Mouse (Mus musculus): ENCODE results near the gene Rpf1. TPM values are rescaled to one million over a fixed set of nuclear protein-coding genes. Genes with fewer than 3 reads are reported as not detected.

Rpf1 gene
- 36.2 and 37.6 TPM in 2 replicates for polyA plus RNA-seq (2015; fragmentation: Nextera tagmentation; extraction: Ambion mirVana)

DNA sequence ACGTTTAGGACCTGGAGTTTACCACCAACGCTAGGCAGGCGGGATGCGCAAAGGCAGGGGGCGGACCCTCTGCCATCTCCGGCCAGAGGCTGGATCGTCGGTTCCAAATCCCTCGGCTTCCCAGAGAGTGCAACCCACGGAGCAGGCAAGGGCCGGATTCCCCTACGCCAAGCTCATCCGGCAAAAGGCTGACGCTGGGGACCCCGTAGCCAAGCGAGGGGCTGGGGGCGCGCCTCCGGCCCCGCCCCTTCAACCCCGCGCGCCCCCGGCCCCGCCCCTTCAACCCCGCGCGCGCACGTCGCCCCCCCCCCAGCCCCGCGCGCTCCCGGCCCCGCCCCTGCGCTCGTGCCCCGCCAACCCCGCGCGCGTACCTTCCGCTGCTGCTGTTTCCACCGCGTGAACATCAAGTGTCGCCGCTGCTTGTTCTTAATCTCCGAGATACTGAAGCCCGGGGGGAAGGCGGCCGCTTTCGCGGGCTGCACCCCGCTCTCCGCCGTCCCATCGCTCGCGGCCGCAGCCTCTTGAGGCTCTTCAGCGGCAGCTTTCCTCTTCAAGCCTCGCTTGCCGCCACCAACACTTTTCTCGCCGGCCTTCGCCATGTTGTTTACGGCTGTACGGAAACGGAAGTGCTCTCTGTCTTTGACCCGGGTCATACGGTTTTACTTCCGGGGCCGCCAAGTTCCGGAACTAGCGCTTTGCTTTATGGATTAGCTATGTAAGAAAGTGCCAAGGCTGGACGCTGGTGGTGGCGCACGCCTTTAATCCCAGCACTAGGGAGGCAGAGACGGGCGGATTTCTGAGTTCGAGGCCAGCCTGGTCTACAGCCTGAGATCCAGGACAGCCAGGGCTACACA is at the start of gene Rpf1:
Rpf1 (minus strand) TSS at position 632 of the 854 bp plus-strand sequence.

DNA sequence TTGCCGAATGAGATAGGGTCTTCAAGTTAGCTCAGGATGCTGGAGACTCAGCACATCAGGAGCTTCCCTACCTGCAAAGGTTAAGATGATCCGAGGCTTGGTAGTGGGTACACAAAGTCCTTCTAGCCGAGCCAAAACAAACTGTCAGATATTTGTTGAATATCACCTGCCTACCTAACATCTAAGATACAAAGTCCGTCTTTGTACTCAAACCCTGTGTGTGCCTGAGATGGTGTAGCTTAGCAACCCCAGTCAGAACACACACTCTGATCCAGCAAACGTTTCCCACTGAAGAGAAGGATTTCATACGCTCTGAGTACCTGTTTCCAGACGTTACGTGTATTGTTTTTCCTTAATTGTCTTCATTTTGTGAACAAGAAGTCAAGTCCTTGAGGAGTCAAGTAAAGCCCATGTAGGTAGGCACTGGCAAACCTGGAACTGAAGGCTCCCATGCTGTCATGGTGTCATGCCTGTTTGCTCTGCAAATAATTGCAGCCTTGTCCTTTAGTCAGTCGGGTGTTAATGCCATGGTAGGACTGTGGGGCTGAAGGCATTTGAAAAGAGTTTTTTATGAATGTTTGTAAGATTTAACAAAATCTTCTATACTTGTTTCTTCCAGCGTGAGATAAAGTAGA is 49.0 kb upstream of the Rpf1 start, which contains the start of gene Uox:
Uox (plus strand) TSS at position 279 of the 635 bp plus-strand sequence.

DNA sequence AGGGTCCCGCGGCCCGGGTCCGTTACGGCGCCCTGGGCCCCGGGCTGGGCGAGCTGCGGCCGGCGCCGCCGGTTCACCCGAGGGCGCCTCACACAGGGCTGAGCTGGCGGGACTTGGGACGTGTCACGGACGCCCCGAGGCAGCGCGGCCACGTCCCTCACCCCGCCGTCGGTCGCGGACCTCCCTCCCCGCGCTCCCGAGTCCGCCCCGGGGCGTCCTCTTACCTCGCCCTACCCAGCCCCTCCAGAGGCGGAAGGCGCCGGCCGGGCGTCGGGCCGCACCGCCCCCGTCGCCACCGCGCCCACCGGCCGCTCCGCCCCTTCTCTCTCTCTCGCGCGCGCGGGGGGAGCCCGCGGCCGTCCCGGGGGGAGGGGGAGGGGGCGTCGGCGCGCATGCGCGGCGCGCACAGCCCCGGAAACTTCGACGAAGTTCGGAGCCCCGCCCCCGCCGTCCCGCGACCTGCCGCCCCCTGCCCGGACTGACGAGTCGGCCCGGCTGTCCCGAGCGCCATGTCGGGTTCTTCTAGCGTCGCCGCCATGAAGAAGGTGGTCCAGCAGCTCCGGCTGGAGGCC is 21.7 kb downstream of the Rpf1 start, which contains the start of the genes Spata1 and Gng5:
Spata1 (minus strand) TSS at position 323 of the 572 bp plus-strand sequence.
Gng5 (plus strand) TSS at position 377 of the 572 bp plus-strand sequence.

Other genes starting within 250 kb of the Rpf1 start
- 54.1 and 66.5 TPM in 2 replicates for gene Ssx2ip, start 116.8 kb downstream of the Rpf1 start, polyA plus RNA-seq (2015; fragmentation: Nextera tagmentation; extraction: Ambion mirVana)
- 6.1 and 9.7 TPM in 2 replicates for gene Ctbs, start 71.6 kb downstream of the Rpf1 start, polyA plus RNA-seq (2015; fragmentation: Nextera tagmentation; extraction: Ambion mirVana)
- gene Spata1, start 21.7 kb downstream of the Rpf1 start, polyA plus RNA-seq (2015; fragmentation: Nextera tagmentation; extraction: Ambion mirVana) = 3.9 and 4.1 TPM in 2 replicates
- 560 and 602 TPM in 2 replicates for gene Gng5, start 21.6 kb downstream of the Rpf1 start, polyA plus RNA-seq (2015; fragmentation: Nextera tagmentation; extraction: Ambion mirVana)
- 0.07 and 0.11 TPM in 2 replicates for gene Uox, start 49.0 kb upstream of the Rpf1 start, polyA plus RNA-seq (2015; fragmentation: Nextera tagmentation; extraction: Ambion mirVana)
- gene Dnase2b, start 94.2 kb upstream of the Rpf1 start, polyA plus RNA-seq (2015; fragmentation: Nextera tagmentation; extraction: Ambion mirVana) = 0.18 and 0.36 TPM in 2 replicates
- gene 4930503B20Rik, start 129.9 kb upstream of the Rpf1 start, polyA plus RNA-seq (2015; fragmentation: Nextera tagmentation; extraction: Ambion mirVana) = 0.11 TPM in 1 of 2 replicates, not detected in the other
- gene Samd13, start 164.2 kb upstream of the Rpf1 start, polyA plus RNA-seq (2015; fragmentation: Nextera tagmentation; extraction: Ambion mirVana) = 0.76 and 0.77 TPM in 2 replicates

All from spleen, postnatal 0 days (tissue).